Mouse (Mus musculus) erythroid progenitor cell, adult 5-6 weeks (primary cell): ENCODE results near the gene Mxd1. TPM values are rescaled to one million over a fixed set of nuclear protein-coding genes. Genes with fewer than 3 reads are reported as not detected.

Experiments
- ATAC-seq: replicated peaks from 2 replicates; pipeline ENCODE4 v1.8.0; 2016; ENCODE audit warnings: moderate number of reproducible peaks, mild to moderate bottlenecking, moderate TSS enrichment, inconsistent platforms; ENCODE audit not compliant: poor library complexity, low FRiP score, severe bottlenecking
- total RNA-seq, 2 experiments: library from RNA; stranded (forward) in 1 of 2; stranded (reverse) in 1 of 2; fragments of 150-400 nt in 1 of 2; fragments of 186-747, 209-891 nt in 1 of 2; gene quantifications; 2 replicates each; pipeline versions ENCODE4 v1.2.3 to v1.2.4; 2015 to 2017; ENCODE audit warnings: low replicate concordance in 2 of 2

The Mxd1 gene
- total RNA-seq, 2 experiments from 2014 or later = 125 to 150 TPM

- no peak for ATAC-seq
Measured at GRCm38 (mm10) chr6:86654270-86654916, 14.6 kb downstream of the Mxd1 start.

- ATAC-seq = no peak
Measured at GRCm38 (mm10) chr6:86653026-86653425, 15.9 kb downstream of the Mxd1 start.

GRCm38 (mm10) chr6:86646143-86646542, 22.8 kb downstream of the Mxd1 start:
- ATAC-seq = no peak

GRCm38 (mm10) chr6:86645551-86645950, 23.4 kb downstream of the Mxd1 start:
- no peak for ATAC-seq

- no peak for ATAC-seq
Measured at GRCm38 (mm10) chr6:86644775-86645400, 24.1 kb downstream of the Mxd1 start.

GRCm38 (mm10) chr6:86641716-86642115, 27.2 kb downstream of the Mxd1 start:
- no peak for ATAC-seq

- ATAC-seq = no peak
Measured at GRCm38 (mm10) chr6:86640776-86641175, 28.2 kb downstream of the Mxd1 start.

- ATAC-seq = peak; percentile 13
Measured at GRCm38 (mm10) chr6:86640161-86640560, 28.8 kb downstream of the Mxd1 start.

GRCm38 (mm10) chr6:86639180-86640160, 29.5 kb downstream of the Mxd1 start:
- ATAC-seq = peak; percentile 73

GRCm38 (mm10) chr6:86638434-86638833, 30.5 kb downstream of the Mxd1 start:
- ATAC-seq = no peak

- ATAC-seq = no peak
Measured at GRCm38 (mm10) chr6:86637860-86638259, 31.1 kb downstream of the Mxd1 start.

GRCm38 (mm10) chr6:86637171-86637835, 31.7 kb downstream of the Mxd1 start:
- ATAC-seq = peak; percentile 54

- peak; percentile 70 for ATAC-seq
Measured at GRCm38 (mm10) chr6:86636495-86636894, 32.5 kb downstream of the Mxd1 start.

- no peak for ATAC-seq
Measured at GRCm38 (mm10) chr6:86630141-86630540, 38.8 kb downstream of the Mxd1 start.

- ATAC-seq = no peak
Measured at GRCm38 (mm10) chr6:86627946-86628345, 41.0 kb downstream of the Mxd1 start, which contains the start of gene Asprv1. Gene Asprv1, plus strand, starts transcription at chr6:86628164.

GRCm38 (mm10) chr6:86624074-86625030, 44.6 kb downstream of the Mxd1 start:
- ATAC-seq = no peak

GRCm38 (mm10) chr6:86623201-86623600, 45.8 kb downstream of the Mxd1 start:
- ATAC-seq = no peak

GRCm38 (mm10) chr6:86615301-86615700, 53.7 kb downstream of the Mxd1 start:
- ATAC-seq = no peak

- no peak for ATAC-seq
Measured at GRCm38 (mm10) chr6:86610714-86611113, 58.2 kb downstream of the Mxd1 start.
